Mouse (Mus musculus) retina, adult 2 months (tissue): ENCODE measurements at regions not wholly inside any gene's neighbourhood (a gene's known extent, or its start where the extent isn't known, plus 50 kb on each side); places are given as distances from the start of the nearest gene placed in this dataset.

Source experiments
- DNase-seq: peaks from one replicate; pipeline ENCODE4 v3.0.0-alpha.2; 2012; ENCODE audit warnings: low read depth, low spot score

- no peak for DNase-seq
These were observed 125.9 kb upstream of the Ift57 start for GRCm38 (mm10) chr16:49573171-49573517.

- DNase-seq, result no peak
These were observed 120.1 kb upstream of the Ift57 start for GRCm38 (mm10) chr16:49578976-49579375.

GRCm38 (mm10) chr16:49580708-49581107, 118.3 kb upstream of the Ift57 start:
- DNase-seq, result no peak

DNA sequence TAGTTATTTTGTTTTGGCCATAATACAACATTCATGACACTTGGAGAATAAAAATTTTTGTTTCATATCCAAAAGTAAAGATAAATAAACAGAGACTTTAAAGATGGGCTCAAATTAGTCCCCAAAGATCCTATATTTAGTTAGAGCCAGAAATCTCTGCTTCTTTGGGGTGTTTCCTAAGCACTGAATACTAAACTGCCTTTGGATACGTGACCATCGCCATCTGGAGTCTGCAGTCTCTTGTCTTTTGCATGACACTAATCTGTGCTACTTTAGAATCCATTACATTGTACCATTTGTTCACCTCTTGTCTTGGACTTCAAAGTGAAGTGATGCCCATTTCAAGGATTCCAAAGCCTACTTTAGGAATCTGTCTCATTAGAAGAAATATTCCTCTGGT, 92.5 kb upstream of the Ift57 start:
- no peak for DNase-seq

GRCm38 (mm10) chr16:49614801-49615200, 84.2 kb upstream of the Ift57 start:
- DNase-seq, result no peak

GRCm38 (mm10) chr16:49615342-49616020, 83.6 kb upstream of the Ift57 start:
- no peak for DNase-seq

DNA sequence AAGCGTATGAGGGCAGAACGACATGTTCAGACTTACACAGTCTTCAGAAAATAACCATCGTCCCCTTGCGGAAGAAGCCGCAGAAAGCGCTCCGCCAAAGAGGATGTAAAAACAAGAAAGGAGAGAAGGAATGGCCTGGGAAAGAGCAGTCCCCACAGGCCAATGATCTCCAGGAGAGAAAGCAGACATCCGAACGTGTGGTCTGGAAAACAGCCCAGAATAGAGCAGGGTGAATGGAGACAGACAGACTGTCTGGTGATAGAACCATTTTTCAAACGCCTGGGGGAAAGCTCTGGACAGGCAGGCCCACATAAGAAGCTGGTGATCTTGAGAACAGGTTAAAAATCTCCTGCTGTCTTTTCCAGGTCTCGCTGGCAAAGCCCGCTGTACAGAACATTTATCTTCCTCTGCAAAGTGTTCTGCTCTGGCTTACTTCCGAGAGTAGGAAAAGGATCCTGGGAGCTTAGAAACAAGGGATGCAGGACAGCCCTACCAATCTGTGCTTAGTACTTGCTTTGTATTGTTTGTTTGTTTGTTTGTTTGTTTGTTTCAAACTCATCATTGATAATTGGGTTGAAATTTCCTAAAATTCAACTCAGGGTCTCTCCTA, 82.7 kb upstream of the Ift57 start:
- no peak for DNase-seq

DNA sequence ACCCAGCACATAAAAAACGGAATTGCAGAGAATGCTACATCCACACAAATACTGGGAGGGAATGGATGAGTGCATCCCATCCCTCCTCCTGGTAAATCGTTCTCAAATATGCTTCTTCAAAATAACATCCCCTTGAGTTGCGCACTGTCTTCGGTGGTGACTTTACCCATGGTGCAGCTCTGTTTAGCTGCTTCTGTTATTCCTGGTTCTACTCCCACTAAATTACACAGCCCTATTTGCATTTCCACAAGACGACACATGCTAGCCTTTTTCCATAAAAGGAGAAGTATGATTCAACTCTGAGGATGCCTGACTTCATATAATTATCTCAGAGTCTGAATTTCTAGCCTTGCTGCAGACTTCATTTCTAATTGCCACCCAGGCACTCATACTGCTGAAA, 65.5 kb upstream of the Ift57 start:
- DNase-seq, result no peak

DNA sequence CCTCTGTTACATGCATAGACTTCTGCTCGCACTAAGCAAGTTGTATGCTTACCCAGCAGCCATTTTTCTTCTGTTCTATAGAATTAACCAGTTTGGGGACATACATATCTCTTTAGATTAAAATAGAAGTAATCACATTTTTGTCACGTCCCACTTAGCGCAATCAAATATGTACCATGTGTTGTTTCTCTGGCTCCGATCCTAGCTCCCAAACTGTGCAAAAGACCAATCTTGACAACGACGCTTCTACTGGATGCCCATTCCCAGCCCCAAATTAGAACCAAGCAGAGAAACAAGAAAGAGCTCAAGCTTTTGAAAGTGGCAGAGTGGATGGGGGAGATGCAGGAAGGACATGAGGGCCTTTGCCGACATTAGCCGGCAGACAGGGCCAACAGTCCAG, 63.5 kb upstream of the Ift57 start:
- no peak for DNase-seq

- DNase-seq, result no peak
These were observed 62.6 kb upstream of the Ift57 start for GRCm38 (mm10) chr16:49636467-49636866.

DNA sequence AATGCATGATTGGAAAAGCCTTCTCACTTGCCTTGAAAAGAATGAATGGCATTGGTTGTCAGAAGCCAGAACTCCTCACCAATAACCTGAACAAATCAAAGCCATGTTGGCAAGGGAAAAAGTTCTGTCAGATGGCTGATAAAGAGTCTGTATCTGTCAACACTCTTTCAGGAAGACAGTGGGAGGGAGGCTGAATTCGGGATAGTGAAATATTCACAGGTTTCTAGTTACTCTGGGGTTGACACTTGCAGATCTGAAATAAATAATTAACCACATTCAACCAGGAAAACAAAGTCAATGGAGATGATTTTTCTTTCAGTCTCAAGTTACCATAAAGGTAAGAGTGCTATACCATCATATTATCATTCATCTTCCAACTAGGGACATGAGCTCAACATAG, 56.3 kb upstream of the Ift57 start:
- DNase-seq, result no peak

GRCm38 (mm10) chr16:49644416-49644815, 54.6 kb upstream of the Ift57 start:
- no peak for DNase-seq

GRCm38 (mm10) chr16:49646479-49646878, 52.6 kb upstream of the Ift57 start:
- DNase-seq, result no peak
